ENCODE assay signal across 8 mouse cellular contexts in genomic region chr2:27009714-27010244, GRCm38 (mm10). TPM values are rescaled to one million over a fixed set of nuclear protein-coding genes. Genes with fewer than 3 reads are reported as not detected.
DNase-seq lines count a peak whose midpoint lies in the region; ATAC-seq and TF ChIP-seq lines count a peak whose summit lies in the region.

Cacfd1 (plus strand) TSS chr2:27009926.

- H3K9me3 ChIP-seq in erythroblast, embryonic 14.5 days (ENCODE audit: control insufficient read depth, low read length) = no peaks in the 10 kb centered on the region
- no peaks in the 10 kb centered on the region for H3K9me3 ChIP-seq in heart, embryonic 12.5 days (replicated peaks)
- H3K9me3 ChIP-seq in kidney, postnatal 0 days (replicated peaks; ENCODE audit: low read length) = no peaks in the 10 kb centered on the region
- H3K9me3 ChIP-seq in liver, embryonic 12.5 days (replicated peaks) = no peaks in the 10 kb centered on the region
- H3K9me3 ChIP-seq in stomach, embryonic 15.5 days = no peaks in the 10 kb centered on the region

- peaks cover 21% of the 10 kb centered on the region for H3K4me1 ChIP-seq in erythroblast, embryonic 14.5 days (ENCODE audit: control insufficient read depth)
- H3K4me1 ChIP-seq in heart, embryonic 12.5 days (replicated peaks) = peaks cover 22% of the 10 kb centered on the region
- H3K4me1 ChIP-seq in kidney, postnatal 0 days (replicated peaks; ENCODE audit: insufficient read depth, low read length) = peaks cover 8% of the 10 kb centered on the region; the same call in 1 of the 2 replicates
- peaks cover 24% of the 10 kb centered on the region for H3K4me1 ChIP-seq in liver, embryonic 12.5 days
- H3K4me1 ChIP-seq in stomach, embryonic 15.5 days = peaks cover 20% of the 10 kb centered on the region

- peak within 1 kb of the TSS; percentile 93 for H3K9ac ChIP-seq in heart, embryonic 12.5 days
- peak within 1 kb of the TSS; percentile 90 for H3K9ac ChIP-seq in kidney, postnatal 0 days (ENCODE audit: low read depth, low read length)
- peak within 1 kb of the TSS; percentile 82 for H3K9ac ChIP-seq in liver, embryonic 12.5 days
- H3K9ac ChIP-seq in stomach, embryonic 15.5 days = peak within 1 kb of the TSS; percentile 96

- TF ChIP-seq POLR2A in brain, embryonic 14.5 days (IDR thresholded peaks at IDR 0.05; ENCODE audit: borderline replicate concordance, extremely low read depth, insufficient read depth, insufficient read length, poor library complexity, severe bottlenecking) = peak; percentile 98

- H3K4me2 ChIP-seq in heart, embryonic 12.5 days = peak within 1 kb of the TSS; percentile 82
- H3K4me2 ChIP-seq in kidney, postnatal 0 days (ENCODE audit: low read length) = peak within 1 kb of the TSS; percentile 83
- peak within 1 kb of the TSS; percentile 85 for H3K4me2 ChIP-seq in liver, embryonic 12.5 days
- H3K4me2 ChIP-seq in stomach, embryonic 15.5 days = peak within 1 kb of the TSS; percentile 56

- DNase-seq in brain, embryonic 14.5 days (ENCODE audit: low read depth) = peak; percentile 96
- peak; percentile 95 for DNase-seq in kidney, postnatal 0 days (ENCODE audit: low spot score)
- peak; percentile 84 to 88 for DNase-seq in natural killer cell, adult 2 months (ENCODE audit: low spot score in 2 of 2)

- TF ChIP-seq CTCF in C2C12 (IDR thresholded peaks at IDR 0.05; ENCODE audit: control insufficient read depth, insufficient read depth, insufficient read length) = no peak
- TF ChIP-seq CTCF in brain, embryonic 14.5 days (IDR thresholded peaks at IDR 0.05; ENCODE audit: borderline replicate concordance, extremely low read depth, insufficient read depth, insufficient read length) = no peak
- TF ChIP-seq CTCF in kidney, postnatal 0 days (IDR thresholded peaks at IDR 0.05; ENCODE audit: low read depth) = peak; percentile 9; the same call in 1 of the 2 replicates

- H3K79me3 ChIP-seq in C2C12 (ENCODE audit: low read depth) = peaks cover 4% of the 10 kb centered on the region

- ATAC-seq in heart, embryonic 12.5 days (ENCODE audit: insufficient number of reproducible peaks, low FRiP score) = peak; percentile 95
- ATAC-seq in kidney, postnatal 0 days (replicated peaks; ENCODE audit: low FRiP score, low read depth) = peak; percentile 96
- ATAC-seq in liver, embryonic 12.5 days = peak; percentile 95
- ATAC-seq in stomach, embryonic 15.5 days (ENCODE audit: insufficient read depth, low FRiP score, low read depth) = peak; percentile 97

- under 1% methylated on average over 43 of the region's 43 CpGs for WGBS in heart, embryonic 12.5 days
- WGBS in kidney, postnatal 0 days = 1% methylated on average over 41 of the region's 43 CpGs
- WGBS in liver, embryonic 12.5 days (ENCODE audit: insufficient replicate concordance) = under 1% methylated on average over 43 of the region's 43 CpGs
- under 1% methylated on average over 43 of the region's 43 CpGs for WGBS in stomach, embryonic 15.5 days

- peak within 1 kb of the TSS; percentile 56 for H3K4me3 ChIP-seq in C2C12 (ENCODE audit: insufficient read depth, poor library complexity, severe bottlenecking)
- H3K4me3 ChIP-seq in erythroblast, embryonic 14.5 days (replicated peaks) = peak within 1 kb of the TSS; percentile 76
- H3K4me3 ChIP-seq in heart, embryonic 12.5 days = peak within 1 kb of the TSS; percentile 74
- H3K4me3 ChIP-seq in kidney, postnatal 0 days (replicated peaks; ENCODE audit: low read depth, low read length) = peak within 1 kb of the TSS; percentile 84
- H3K4me3 ChIP-seq in liver, embryonic 12.5 days = peak within 1 kb of the TSS; percentile 70
- peak within 1 kb of the TSS; percentile 91 for H3K4me3 ChIP-seq in stomach, embryonic 15.5 days (replicated peaks)

- peak within 1 kb of the TSS; percentile 74 for H3ac ChIP-seq in C2C12 (ENCODE audit: control insufficient read depth, insufficient read length, low read depth)

- H3K36me3 ChIP-seq in C2C12 (ENCODE audit: control insufficient read depth, insufficient read depth) = peaks cover 16% of the 10 kb centered on the region
- H3K36me3 ChIP-seq in erythroblast, embryonic 14.5 days (ENCODE audit: control insufficient read depth) = peaks cover 12% of the 10 kb centered on the region
- peaks cover 13% of the 10 kb centered on the region for H3K36me3 ChIP-seq in heart, embryonic 12.5 days
- H3K36me3 ChIP-seq in kidney, postnatal 0 days (ENCODE audit: insufficient read depth, low read length) = peaks cover 9% of the 10 kb centered on the region; the same call in 1 of the 2 replicates
- peaks cover 16% of the 10 kb centered on the region for H3K36me3 ChIP-seq in liver, embryonic 12.5 days
- H3K36me3 ChIP-seq in stomach, embryonic 15.5 days = peaks cover 13% of the 10 kb centered on the region

- H3K27me3 ChIP-seq in C2C12 (ENCODE audit: control insufficient read depth, insufficient read depth, insufficient read length) = peaks cover 20% of the 10 kb centered on the region
- H3K27me3 ChIP-seq in erythroblast, embryonic 14.5 days (ENCODE audit: control insufficient read depth) = no peaks in the 10 kb centered on the region
- 0 out of 2 replicates have a peak, but pooled peaks cover 6% of the 10 kb centered on the region for H3K27me3 ChIP-seq in heart, embryonic 12.5 days (replicated peaks)
- no peaks in the 10 kb centered on the region for H3K27me3 ChIP-seq in kidney, postnatal 0 days (ENCODE audit: insufficient read depth, low read length)
- 0 out of 2 replicates have a peak, but pooled peaks cover 4% of the 10 kb centered on the region for H3K27me3 ChIP-seq in liver, embryonic 12.5 days (replicated peaks)
- no peaks in the 10 kb centered on the region for H3K27me3 ChIP-seq in stomach, embryonic 15.5 days (replicated peaks)

- peak within 1 kb of the TSS; percentile 65; the same call in 1 of the 2 replicates for H3K27ac ChIP-seq in heart, embryonic 12.5 days (ENCODE audit: poor library complexity, severe bottlenecking)
- peak within 1 kb of the TSS; percentile 92 for H3K27ac ChIP-seq in kidney, postnatal 0 days
- H3K27ac ChIP-seq in liver, embryonic 12.5 days = peak within 1 kb of the TSS; percentile 69
- H3K27ac ChIP-seq in stomach, embryonic 15.5 days = peak within 1 kb of the TSS; percentile 89

- H3K79me2 ChIP-seq in C2C12 (ENCODE audit: control insufficient read depth, insufficient read depth) = peaks cover 23% of the 10 kb centered on the region

TF ChIP-seq in C2C12, 6 proteins besides CTCF, POLR2A, EP300 and RAD21:
- TF ChIP-seq FOSL1 (IDR thresholded peaks at IDR 0.05; ENCODE audit: insufficient read depth, low read length, poor library complexity, severe bottlenecking) (no peak), MYOG (IDR thresholded peaks at IDR 0.05; ENCODE audit: control insufficient read depth, extremely low read depth, insufficient read length) (no peak), MYOD1 (IDR thresholded peaks at IDR 0.05; ENCODE audit: control insufficient read depth, insufficient read length, low read depth) (no peak), MAX (IDR thresholded peaks at IDR 0.05) (peak; percentile 9), CEBPB (IDR thresholded peaks at IDR 0.05; ENCODE audit: low read depth) (no peak)
TF ChIP-seq in C2C12: peak in this region for 1.

RNA-seq across cellular contexts. Expression of gene Cacfd1, which starts in this region (rescaled TPM):
- polyA plus RNA-seq in C2C12 (2012; fragmentation: generic; extraction: Trizol) = 18.4 TPM
- 95.9 and 110 TPM in 2 replicates for polyA plus RNA-seq in brain, embryonic 14.5 days (2012; rRNA removed)
- polyA plus RNA-seq in erythroblast, embryonic 14.5 days (2012) = 0.16 and 0.25 TPM in 2 replicates
- 40.0 and 41.6 TPM in 2 replicates for polyA plus RNA-seq in heart, embryonic 12.5 days (2016; fragmentation: Nextera tagmentation; extraction: Ambion mirVana)
- polyA plus RNA-seq in kidney, postnatal 0 days (2015; fragmentation: Nextera tagmentation; extraction: Ambion mirVana) = 41.5 and 47.2 TPM in 2 replicates
- polyA plus RNA-seq in liver, embryonic 12.5 days (2016; fragmentation: Nextera tagmentation; extraction: Ambion mirVana) = 16.5 and 19.1 TPM in 2 replicates
- 61.6 and 65.4 TPM in 2 replicates for polyA plus RNA-seq in stomach, embryonic 15.5 days (2015; fragmentation: Nextera tagmentation; extraction: Ambion mirVana)

Comparison
In these comparisons a context has a peak if more than half of its experiments do, and no peak if none do; other contexts are left out.
1. Peak in every context shown above with its lines: DNase-seq, ATAC-seq, H3K4me3 ChIP-seq and H3K27ac ChIP-seq.
2. RNA of gene Cacfd1 (polyA plus RNA-seq): 95.9 to 110 TPM in brain, embryonic 14.5 days, 61.6 to 65.4 TPM in stomach, embryonic 15.5 days, 40.0 to 41.6 TPM in heart, embryonic 12.5 days, 41.5 to 47.2 TPM in kidney, postnatal 0 days, 18.4 TPM in C2C12 (single experiment) and 16.5 to 19.1 TPM in liver, embryonic 12.5 days; 0.16 to 0.25 TPM in erythroblast, embryonic 14.5 days; every median in the first group is over 10 times any median in the second.